Mouse (Mus musculus): ENCODE results near the gene Olfr732. TPM values are rescaled to one million over a fixed set of nuclear protein-coding genes. Genes with fewer than 3 reads are reported as not detected.

The Olfr732 gene
- not detected for total RNA-seq (2021)
- long read RNA-seq, experiment 1 = 0 reads
- long read RNA-seq, experiment 2 = 0 reads

DNA sequence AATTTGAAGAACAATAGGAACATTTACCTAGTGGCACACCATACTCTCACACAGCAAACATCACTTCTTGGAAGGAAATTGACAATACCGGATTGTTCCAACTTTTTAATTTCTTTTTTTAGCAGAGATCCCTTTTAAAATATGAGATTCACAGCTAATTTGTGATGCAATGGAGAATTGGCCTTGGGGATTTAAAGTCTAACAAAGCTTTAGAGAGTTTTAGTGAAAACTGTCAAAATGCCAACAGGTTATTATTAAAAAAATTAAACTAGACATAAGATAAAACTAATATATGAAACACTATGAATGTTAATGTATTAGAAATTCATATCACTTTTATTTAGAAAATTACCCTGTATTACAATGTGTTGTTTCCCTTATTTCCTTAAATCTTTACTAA lies at the start of gene Olfr732:
Gene Olfr732, minus strand, starts transcription at position 101 of the 400 bp plus-strand sequence.
- no peak for DNase-seq

- no peak for DNase-seq
Measured at GRCm38 (mm10) chr14:50326661-50327060, 42.7 kb upstream of the Olfr732 start, which contains the start of gene Olfr734. TSS of gene Olfr734 (minus strand) at chr14:50326761.

- DNase-seq = no peak
Measured at GRCm38 (mm10) chr14:50301422-50301821, 17.4 kb upstream of the Olfr732 start, which contains the start of gene Olfr733. TSS of gene Olfr733 (minus strand) at chr14:50301522.

- no peak for DNase-seq
Measured at GRCm38 (mm10) chr14:50241766-50242165, 42.2 kb downstream of the Olfr732 start, which contains the start of gene Olfr731. TSS of gene Olfr731 (minus strand) at chr14:50241866.

Other genes with a start within 250 kb of the Olfr732 start
- gene Olfr725, start 243.8 kb downstream of the Olfr732 start, total RNA-seq (2021) = not detected
- gene Olfr726, start 193.3 kb downstream of the Olfr732 start, total RNA-seq (2021) = not detected
- gene Olfr727, start 161.0 kb downstream of the Olfr732 start, total RNA-seq (2021) = not detected
- not detected for gene Olfr728, start 141.5 kb downstream of the Olfr732 start, total RNA-seq (2021)
- gene Olfr729, start 131.3 kb downstream of the Olfr732 start, total RNA-seq (2021) = not detected
- not detected for gene Olfr730, start 96.0 kb downstream of the Olfr732 start, total RNA-seq (2021)
- not detected for gene Olfr731, start 42.3 kb downstream of the Olfr732 start, total RNA-seq (2021)
- not detected for gene Olfr733, start 17.3 kb upstream of the Olfr732 start, total RNA-seq (2021)
- gene Olfr734, start 42.6 kb upstream of the Olfr732 start, total RNA-seq (2021) = under 1 TPM in 1 of 2 experiments, not detected in 1; 0.07 TPM
- gene Olfr735, start 64.7 kb upstream of the Olfr732 start, total RNA-seq (2021) = not detected
- gene Tlr11, start 73.7 kb upstream of the Olfr732 start, total RNA-seq (2021) = under 1 TPM in 1 of 2 experiments, not detected in 1; 0.17 TPM
- gene Olfr736, start 97.0 kb upstream of the Olfr732 start, total RNA-seq (2021) = not detected
- gene Olfr738, start 123.4 kb upstream of the Olfr732 start, total RNA-seq (2021) = not detected
- gene Olfr739, start 134.4 kb upstream of the Olfr732 start, total RNA-seq (2021) = not detected
- gene Olfr740, start 161.3 kb upstream of the Olfr732 start, total RNA-seq (2021) = not detected
- not detected for gene Olfr741, start 188.5 kb upstream of the Olfr732 start, total RNA-seq (2021)
- not detected for gene Olfr742, start 219.4 kb upstream of the Olfr732 start, total RNA-seq (2021)
- gene Olfr743, start 237.6 kb upstream of the Olfr732 start, total RNA-seq (2021) = not detected